In the genomic region with DNA sequence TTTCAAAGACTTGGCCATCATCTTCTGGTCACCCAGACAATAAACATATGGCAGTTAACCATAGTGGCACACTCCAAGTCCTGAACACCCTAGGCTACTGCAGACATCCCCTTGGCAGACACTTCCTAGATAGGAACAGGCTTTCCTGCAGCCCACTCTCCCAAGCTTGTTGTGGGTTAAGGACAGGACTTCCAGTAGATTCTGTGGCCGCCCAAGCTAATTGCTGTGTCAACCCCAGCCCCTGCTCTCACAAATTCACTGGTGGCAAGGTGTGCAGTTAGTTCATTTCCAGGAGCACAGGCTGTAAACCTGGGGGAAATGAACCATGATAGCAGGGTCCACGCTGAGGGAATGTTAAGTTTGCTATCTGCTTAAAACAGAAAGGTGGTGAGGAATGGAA, we compare ENCODE assay signal across 18 mouse cellular contexts. TPM values are rescaled to one million over a fixed set of nuclear protein-coding genes. Genes with fewer than 3 reads are reported as not detected.
DNase-seq lines count a peak whose midpoint lies in the region; ATAC-seq and TF ChIP-seq lines count a peak whose summit lies in the region.
"Had no signal": no experiment of that assay in that cellular context is flagged by ENCODE, and none has a peak within 500 bp of the region (broad histone marks: within the 10 kb centered on the region; RNA-seq: fewer than 3 reads in every experiment).

No protein-coding gene starts in this region.

- no peak for TF ChIP-seq POLR2A in limb, embryonic 14.5 days (IDR thresholded peaks at IDR 0.05; ENCODE audit: borderline replicate concordance, extremely low read depth, insufficient read depth, insufficient read length)

- H3K9ac ChIP-seq in hindbrain, embryonic 14.5 days, result no peak overlapping the region
- no peak overlapping the region for H3K9ac ChIP-seq in heart, postnatal 0 days (replicated peaks; ENCODE audit: low read depth, low read length)
- H3K9ac ChIP-seq in limb, embryonic 14.5 days (ENCODE audit: low read depth, low read length, severe bottlenecking), result peak overlapping the region; percentile 87; the same call in 1 of the 2 replicates
- H3K9ac ChIP-seq: hindbrain, embryonic 12.5 days; intestine, embryonic 15.5 days; lung, embryonic 14.5 days had no signal

- WGBS in hindbrain, embryonic 10.5 days, result 44% methylated on average over 2 of the region's 2 CpGs
- 65% methylated on average over 2 of the region's 2 CpGs for WGBS in hindbrain, embryonic 14.5 days
- WGBS in heart, postnatal 0 days, result 44% methylated on average over 2 of the region's 2 CpGs
- 23% methylated on average over 2 of the region's 2 CpGs for WGBS in limb, embryonic 14.5 days

- intact Hi-C loops in left cerebral cortex, postnatal 4 days (cut with DNase I), result no loop called here

- peak; percentile 15 for DNase-seq in embryo, embryonic 10.5 days (ENCODE audit: low spot score)
- DNase-seq in embryo, embryonic 9.5 days (ENCODE audit: extremely low spot score), result no peak
- DNase-seq in hindbrain, embryonic 10.5 days (ENCODE audit: low spot score), result peak; percentile 5
- no peak for DNase-seq in hindbrain, embryonic 14.5 days (ENCODE audit: low spot score)
- no peak for DNase-seq in heart, postnatal 0 days (ENCODE audit: low spot score)
- no peak for DNase-seq in limb, embryonic 14.5 days (ENCODE audit: low spot score)
- no peak for DNase-seq in T-cell, adult 2 months (ENCODE audit: low spot score)
- no peak for DNase-seq in left cerebral cortex, postnatal 4 days
- DNase-seq: lung, embryonic 14.5 days; thymus, postnatal 14 days had no signal

- no peaks in the 10 kb centered on the region for H3K9me3 ChIP-seq in hindbrain, embryonic 10.5 days
- H3K9me3 ChIP-seq in hindbrain, embryonic 14.5 days (ENCODE audit: control insufficient read depth, low read length), result no peaks in the 10 kb centered on the region
- no peaks in the 10 kb centered on the region for H3K9me3 ChIP-seq in heart, postnatal 0 days (replicated peaks; ENCODE audit: control insufficient read depth, low read length)
- no peaks in the 10 kb centered on the region for H3K9me3 ChIP-seq in limb, embryonic 14.5 days (ENCODE audit: control insufficient read depth, low read length)
- H3K9me3 ChIP-seq: hindbrain, embryonic 12.5 days; intestine, embryonic 15.5 days had no signal

- peaks cover 61% of the 10 kb centered on the region for H3K27me3 ChIP-seq in hindbrain, embryonic 10.5 days (ENCODE audit: insufficient read depth, poor library complexity, severe bottlenecking)
- H3K27me3 ChIP-seq in hindbrain, embryonic 14.5 days (ENCODE audit: control insufficient read depth, insufficient read depth, low read length), result peaks cover 56% of the 10 kb centered on the region
- H3K27me3 ChIP-seq in heart, postnatal 0 days (ENCODE audit: control insufficient read depth, insufficient read depth, low read length), result peaks cover 35% of the 10 kb centered on the region
- 0 out of 2 replicates have a peak, but pooled peaks cover 3% of the 10 kb centered on the region for H3K27me3 ChIP-seq in limb, embryonic 14.5 days (ENCODE audit: control insufficient read depth, insufficient read depth, low read length)

- no peak for TF ChIP-seq CTCF in heart, postnatal 0 days (IDR thresholded peaks at IDR 0.05; ENCODE audit: low read depth)

- no peak overlapping the region for H3K27ac ChIP-seq in hindbrain, embryonic 10.5 days
- H3K27ac ChIP-seq in hindbrain, embryonic 14.5 days, result no peak overlapping the region
- H3K27ac ChIP-seq in heart, postnatal 0 days (ENCODE audit: low read depth), result peak overlapping the region; percentile 81
- H3K27ac ChIP-seq in limb, embryonic 14.5 days (replicated peaks; ENCODE audit: low read depth, low read length), result no peak overlapping the region
- H3K27ac ChIP-seq: hindbrain, embryonic 12.5 days; intestine, embryonic 15.5 days; kidney, postnatal 0 days; layer of hippocampus, adult 2 months had no signal

- H3K36me3 ChIP-seq in hindbrain, embryonic 10.5 days, result no peaks in the 10 kb centered on the region
- H3K36me3 ChIP-seq in hindbrain, embryonic 14.5 days (replicated peaks; ENCODE audit: control insufficient read depth, insufficient read depth), result no peaks in the 10 kb centered on the region
- no peaks in the 10 kb centered on the region for H3K36me3 ChIP-seq in heart, postnatal 0 days (replicated peaks; ENCODE audit: control insufficient read depth, insufficient read depth, low read length)
- no peaks in the 10 kb centered on the region for H3K36me3 ChIP-seq in limb, embryonic 14.5 days (ENCODE audit: control insufficient read depth, insufficient read depth, low read length)
- H3K36me3 ChIP-seq: hindbrain, embryonic 12.5 days; intestine, embryonic 15.5 days had no signal

- ATAC-seq in hindbrain, embryonic 14.5 days (ENCODE audit: low FRiP score), result no peak
- ATAC-seq in heart, postnatal 0 days (ENCODE audit: insufficient read depth, low read depth), result no peak
- no peak for ATAC-seq in limb, embryonic 14.5 days (ENCODE audit: low FRiP score, low read depth)
- ATAC-seq: forebrain, embryonic 16.5 days had no signal

- H3K4me3 ChIP-seq in hindbrain, embryonic 10.5 days, result no peak overlapping the region
- no peak overlapping the region for H3K4me3 ChIP-seq in hindbrain, embryonic 14.5 days (replicated peaks; ENCODE audit: low read length)
- H3K4me3 ChIP-seq in heart, postnatal 0 days (ENCODE audit: low read depth, low read length), result 0 out of 2 replicates have a peak overlapping the region, but pooled peaks have one; percentile 34
- H3K4me3 ChIP-seq in limb, embryonic 14.5 days (replicated peaks; ENCODE audit: low read length), result peak overlapping the region; percentile 70; the same call in 1 of the 2 replicates
- H3K4me3 ChIP-seq: hindbrain, embryonic 12.5 days; intestine, embryonic 15.5 days; layer of hippocampus, adult 2 months had no signal

- no peak overlapping the region for H3K4me2 ChIP-seq in hindbrain, embryonic 14.5 days (replicated peaks)
- H3K4me2 ChIP-seq in heart, postnatal 0 days (ENCODE audit: low read depth, low read length), result peak overlapping the region; percentile 64
- H3K4me2 ChIP-seq in limb, embryonic 14.5 days (replicated peaks; ENCODE audit: low read depth, low read length, severe bottlenecking), result peak overlapping the region; percentile 73

- peaks cover 18% of the 10 kb centered on the region for H3K4me1 ChIP-seq in hindbrain, embryonic 10.5 days (replicated peaks)
- peaks cover 5% of the 10 kb centered on the region for H3K4me1 ChIP-seq in hindbrain, embryonic 14.5 days (replicated peaks; ENCODE audit: control insufficient read depth, insufficient read depth, low read length)
- peaks cover 9% of the 10 kb centered on the region; the same call in 1 of the 2 replicates for H3K4me1 ChIP-seq in heart, postnatal 0 days (ENCODE audit: control insufficient read depth, insufficient read depth)
- peaks cover 12% of the 10 kb centered on the region for H3K4me1 ChIP-seq in limb, embryonic 14.5 days (ENCODE audit: control insufficient read depth, insufficient read depth, low read length)

- TF ChIP-seq EP300 in heart, postnatal 0 days (IDR thresholded peaks at IDR 0.05; ENCODE audit: low read depth), result no peak

RNA-seq across cellular contexts. Expression of a gene that starts 1.2 kb away (rescaled TPM):
- 0.82 and 1.6 TPM in 2 replicates for polyA plus RNA-seq in hindbrain, embryonic 10.5 days (2016; fragmentation: Nextera tagmentation; extraction: Ambion mirVana)
- polyA plus RNA-seq in hindbrain, embryonic 14.5 days (2014; fragmentation: Nextera tagmentation; extraction: Ambion mirVana), result 0.61 and 0.84 TPM in 2 replicates
- total RNA-seq in heart, postnatal 0 days (2014; rRNA removed; ENCODE audit: low replicate concordance), result 8.9 and 26.6 TPM in 2 replicates
- 9.3 and 9.4 TPM in 2 replicates for polyA plus RNA-seq in heart, postnatal 0 days (2015; fragmentation: Nextera tagmentation; extraction: Ambion mirVana)
- polyA plus RNA-seq in limb, embryonic 14.5 days (2012; rRNA removed), result 88.2 and 105 TPM in 2 replicates
- 55.4 and 57.0 TPM in 2 replicates for polyA plus RNA-seq in limb, embryonic 14.5 days (2014; fragmentation: Nextera tagmentation; extraction: Ambion mirVana)
- not detected for total RNA-seq in left cerebral cortex, postnatal 4 days (2021)
- total RNA-seq: layer of hippocampus, adult 2 months; left cerebral cortex, adult 18-20 months; liver, adult 2 months; megakaryocyte progenitor cell, adult 5-6 weeks had no signal
- polyA plus RNA-seq: forebrain, embryonic 16.5 days had no signal

Comparison
In these comparisons a context has a peak if more than half of its experiments do, and no peak if none do; other contexts are left out.
1. DNase-seq: peak in embryo, embryonic 10.5 days (single experiment) and hindbrain, embryonic 10.5 days (single experiment); none in embryo, embryonic 9.5 days (single experiment), hindbrain, embryonic 14.5 days (single experiment), heart, postnatal 0 days (single experiment), limb, embryonic 14.5 days (single experiment), T-cell, adult 2 months (single experiment) and left cerebral cortex, postnatal 4 days (single experiment).
2. H3K4me3 ChIP-seq: peak in heart, postnatal 0 days (single experiment) and limb, embryonic 14.5 days (single experiment); none in hindbrain, embryonic 10.5 days (single experiment) and hindbrain, embryonic 14.5 days (single experiment).